Mouse (Mus musculus) CH12.LX (cell line): ENCODE results near the gene Alcam.

Experiments used
- CTCF ChIP-seq, 2 experiments: IDR thresholded peaks in 1 of 2; conservative IDR thresholded peaks in 1 of 2; 2 replicates each; pipeline ENCODE4 v1.5.1; 2011 to 2012; ENCODE audit warnings: low read depth in 2 of 2, low read length in 2 of 2, improper control_type of control experiment in 1 of 2, inconsistent platforms in 1 of 2, mild to moderate bottlenecking in 1 of 2, moderate library complexity in 1 of 2
- NRF1 ChIP-seq: IDR thresholded peaks from 2 replicates; pipeline ENCODE4 v1.6.1; 2014; ENCODE audit warnings: low read depth, mild to moderate bottlenecking, inconsistent platforms, low read length, improper control_type of control experiment, moderate library complexity
- POLR2A ChIP-seq: IDR thresholded peaks from 2 replicates; pipeline ENCODE4 v1.6.1; 2011; ENCODE audit warnings: low read depth, mild to moderate bottlenecking, improper control_type of control experiment, low read length

- no peak for TF ChIP-seq POLR2A
- no peak for TF ChIP-seq CTCF (conservative IDR thresholded peaks at IDR 0.05 in 1 of 2, IDR thresholded peaks at IDR 0.05 in 1 of 2; ENCODE audit: low read depth in 2 of 2, low read length in 2 of 2)
- no peak for TF ChIP-seq NRF1
Observed at GRCm38 (mm10) chr16:52263751-52264150, 190.1 kb downstream of the Alcam start.
